Mouse (Mus musculus): ENCODE results near the gene Ttpal. TPM values are rescaled to one million over a fixed set of nuclear protein-coding genes. Genes with fewer than 3 reads are reported as not detected.

Gene Ttpal
- polyA plus RNA-seq, 1 experiment from 2014 or later, result 40.3 TPM

- 66% methylated on average over 3 of the region's 3 CpGs for WGBS
- 0 out of 2 replicates have a peak, but pooled peaks cover 4% of the 10 kb centered on the region for H3K4me1 ChIP-seq (ENCODE audit: control insufficient read depth, insufficient read depth, low read length)
- H3K9ac ChIP-seq (ENCODE audit: low read depth, low read length), result no peak overlapping the region
- no peaks in the 10 kb centered on the region for H3K36me3 ChIP-seq (ENCODE audit: control insufficient read depth, insufficient read depth, low read length)
- H3K4me2 ChIP-seq (replicated peaks; ENCODE audit: low read depth, low read length), result no peak overlapping the region
- no peak overlapping the region for H3K27ac ChIP-seq (ENCODE audit: low read depth, low read length)
- no peaks in the 10 kb centered on the region for H3K9me3 ChIP-seq (ENCODE audit: control insufficient read depth, low read length)
- ATAC-seq (ENCODE audit: low FRiP score, low TSS enrichment), result no peak
- H3K27me3 ChIP-seq (ENCODE audit: control insufficient read depth, insufficient read depth, low read length), result no peaks in the 10 kb centered on the region
- H3K4me3 ChIP-seq (ENCODE audit: low read length), result no peak overlapping the region
Measured at GRCm38 (mm10) chr2:163596873-163597155, 5.3 kb upstream of the Ttpal start.

GRCm38 (mm10) chr2:163597661-163598060 is 4.5 kb upstream of the Ttpal start:
- no peaks in the 10 kb centered on the region for H3K9me3 ChIP-seq (ENCODE audit: control insufficient read depth, low read length)
- H3K4me1 ChIP-seq (ENCODE audit: control insufficient read depth, insufficient read depth, low read length), result peaks cover 4% of the 10 kb centered on the region; the same call in 1 of the 2 replicates
- no peak for ATAC-seq (ENCODE audit: low FRiP score, low TSS enrichment)
- no peak overlapping the region for H3K9ac ChIP-seq (ENCODE audit: low read depth, low read length)
- H3K27ac ChIP-seq (ENCODE audit: low read depth, low read length), result no peak overlapping the region
- H3K27me3 ChIP-seq (ENCODE audit: control insufficient read depth, insufficient read depth, low read length), result no peaks in the 10 kb centered on the region
- H3K4me2 ChIP-seq (replicated peaks; ENCODE audit: low read depth, low read length), result no peak overlapping the region
- no peaks in the 10 kb centered on the region for H3K36me3 ChIP-seq (ENCODE audit: control insufficient read depth, insufficient read depth, low read length)
- WGBS, result 53% methylated on average over 4 of the region's 4 CpGs
- H3K4me3 ChIP-seq (ENCODE audit: low read length), result no peak overlapping the region

- Histone ChIP-seq H3K4me2 (replicated peaks; ENCODE audit: low read depth, low read length) (no peak overlapping the region), H3K9me3 (ENCODE audit: control insufficient read depth, low read length) (no peaks in the 10 kb centered on the region), H3K4me1 (ENCODE audit: control insufficient read depth, insufficient read depth, low read length) (peaks cover 9% of the 10 kb centered on the region; the same call in 1 of the 2 replicates), H3K27me3 (ENCODE audit: control insufficient read depth, insufficient read depth, low read length) (no peaks in the 10 kb centered on the region), H3K36me3 (ENCODE audit: control insufficient read depth, insufficient read depth, low read length) (no peaks in the 10 kb centered on the region), H3K9ac (ENCODE audit: low read depth, low read length) (no peak overlapping the region), H3K4me3 (ENCODE audit: low read length) (no peak overlapping the region), H3K27ac (ENCODE audit: low read depth, low read length) (no peak overlapping the region)
- 0% methylated on average over 1 of the region's 1 CpGs for WGBS
- ATAC-seq (ENCODE audit: low FRiP score, low TSS enrichment), result no peak
Measured at GRCm38 (mm10) chr2:163599226-163599625, 2.9 kb upstream of the Ttpal start.

GRCm38 (mm10) chr2:163601066-163601465 is 1.0 kb upstream of the Ttpal start:
- peaks cover 5% of the 10 kb centered on the region; the same call in 1 of the 2 replicates for H3K4me1 ChIP-seq (ENCODE audit: control insufficient read depth, insufficient read depth, low read length)
- no peaks in the 10 kb centered on the region for H3K27me3 ChIP-seq (ENCODE audit: control insufficient read depth, insufficient read depth, low read length)
- H3K27ac ChIP-seq (ENCODE audit: low read depth, low read length), result no peak overlapping the region
- H3K9ac ChIP-seq (ENCODE audit: low read depth, low read length), result no peak overlapping the region
- H3K4me3 ChIP-seq (ENCODE audit: low read length), result no peak overlapping the region
- no peak overlapping the region for H3K4me2 ChIP-seq (replicated peaks; ENCODE audit: low read depth, low read length)
- H3K9me3 ChIP-seq (ENCODE audit: control insufficient read depth, low read length), result no peaks in the 10 kb centered on the region
- WGBS, result 93% methylated on average over 7 of the region's 7 CpGs
- ATAC-seq (ENCODE audit: low FRiP score, low TSS enrichment), result no peak
- no peaks in the 10 kb centered on the region for H3K36me3 ChIP-seq (ENCODE audit: control insufficient read depth, insufficient read depth, low read length)

- Histone ChIP-seq H3K4me3 (ENCODE audit: low read length) (peak overlapping the region; percentile 77; the same call in 1 of the 2 replicates), H3K27ac (ENCODE audit: low read depth, low read length) (no peak overlapping the region), H3K36me3 (ENCODE audit: control insufficient read depth, insufficient read depth, low read length) (no peaks in the 10 kb centered on the region), H3K9me3 (ENCODE audit: control insufficient read depth, low read length) (no peaks in the 10 kb centered on the region), H3K9ac (ENCODE audit: low read depth, low read length) (no peak overlapping the region), H3K27me3 (ENCODE audit: control insufficient read depth, insufficient read depth, low read length) (no peaks in the 10 kb centered on the region), H3K4me1 (ENCODE audit: control insufficient read depth, insufficient read depth, low read length) (peaks cover 5% of the 10 kb centered on the region; the same call in 1 of the 2 replicates), H3K4me2 (replicated peaks; ENCODE audit: low read depth, low read length) (peak overlapping the region; percentile 72)
- WGBS, result 69% methylated on average over 7 of the region's 7 CpGs
- ATAC-seq (ENCODE audit: low FRiP score, low TSS enrichment), result no peak
Measured at GRCm38 (mm10) chr2:163601712-163602100, 408 bp upstream of the Ttpal start.

GRCm38 (mm10) chr2:163606161-163606560 is 4.0 kb downstream of the Ttpal start:
- 88% methylated on average over 7 of the region's 7 CpGs for WGBS
- Histone ChIP-seq H3K4me1 (ENCODE audit: control insufficient read depth, insufficient read depth, low read length) (peaks cover 5% of the 10 kb centered on the region; the same call in 1 of the 2 replicates), H3K27ac (ENCODE audit: low read depth, low read length) (no peak overlapping the region), H3K36me3 (ENCODE audit: control insufficient read depth, insufficient read depth, low read length) (peaks cover 12% of the 10 kb centered on the region), H3K9me3 (ENCODE audit: control insufficient read depth, low read length) (no peaks in the 10 kb centered on the region), H3K27me3 (ENCODE audit: control insufficient read depth, insufficient read depth, low read length) (no peaks in the 10 kb centered on the region), H3K4me2 (replicated peaks; ENCODE audit: low read depth, low read length) (no peak overlapping the region), H3K9ac (ENCODE audit: low read depth, low read length) (no peak overlapping the region), H3K4me3 (ENCODE audit: low read length) (no peak overlapping the region)
- ATAC-seq (ENCODE audit: low FRiP score, low TSS enrichment), result no peak

GRCm38 (mm10) chr2:163608008-163608407 is 5.9 kb downstream of the Ttpal start:
- ATAC-seq (ENCODE audit: low FRiP score, low TSS enrichment), result no peak
- Histone ChIP-seq H3K36me3 (ENCODE audit: control insufficient read depth, insufficient read depth, low read length) (peaks cover 26% of the 10 kb centered on the region), H3K27me3 (ENCODE audit: control insufficient read depth, insufficient read depth, low read length) (no peaks in the 10 kb centered on the region), H3K27ac (ENCODE audit: low read depth, low read length) (no peak overlapping the region), H3K9ac (ENCODE audit: low read depth, low read length) (no peak overlapping the region), H3K4me1 (ENCODE audit: control insufficient read depth, insufficient read depth, low read length) (peaks cover 2% of the 10 kb centered on the region; the same call in 1 of the 2 replicates), H3K9me3 (ENCODE audit: control insufficient read depth, low read length) (no peaks in the 10 kb centered on the region), H3K4me2 (replicated peaks; ENCODE audit: low read depth, low read length) (no peak overlapping the region), H3K4me3 (ENCODE audit: low read length) (no peak overlapping the region)
- 84% methylated on average over 7 of the region's 7 CpGs for WGBS

- peaks cover 39% of the 10 kb centered on the region for H3K36me3 ChIP-seq (ENCODE audit: control insufficient read depth, insufficient read depth, low read length)
- no peaks in the 10 kb centered on the region for H3K9me3 ChIP-seq (ENCODE audit: control insufficient read depth, low read length)
- H3K27ac ChIP-seq (ENCODE audit: low read depth, low read length), result no peak overlapping the region
- ATAC-seq (ENCODE audit: low FRiP score, low TSS enrichment), result no peak
- no peak overlapping the region for H3K9ac ChIP-seq (ENCODE audit: low read depth, low read length)
- no peaks in the 10 kb centered on the region for H3K27me3 ChIP-seq (ENCODE audit: control insufficient read depth, insufficient read depth, low read length)
- H3K4me2 ChIP-seq (replicated peaks; ENCODE audit: low read depth, low read length), result no peak overlapping the region
- H3K4me1 ChIP-seq (ENCODE audit: control insufficient read depth, insufficient read depth, low read length), result no peaks in the 10 kb centered on the region
- WGBS, result 88% methylated on average over 12 of the region's 12 CpGs
- H3K4me3 ChIP-seq (ENCODE audit: low read length), result no peak overlapping the region
Measured at GRCm38 (mm10) chr2:163609281-163609975, 7.3 kb downstream of the Ttpal start.

- Histone ChIP-seq H3K4me2 (replicated peaks; ENCODE audit: low read depth, low read length) (no peak overlapping the region), H3K9me3 (ENCODE audit: control insufficient read depth, low read length) (no peaks in the 10 kb centered on the region), H3K9ac (ENCODE audit: low read depth, low read length) (no peak overlapping the region), H3K27ac (ENCODE audit: low read depth, low read length) (no peak overlapping the region), H3K4me1 (ENCODE audit: control insufficient read depth, insufficient read depth, low read length) (no peaks in the 10 kb centered on the region), H3K27me3 (ENCODE audit: control insufficient read depth, insufficient read depth, low read length) (no peaks in the 10 kb centered on the region), H3K4me3 (ENCODE audit: low read length) (no peak overlapping the region), H3K36me3 (ENCODE audit: control insufficient read depth, insufficient read depth, low read length) (peaks cover 52% of the 10 kb centered on the region)
- no peak for ATAC-seq (ENCODE audit: low FRiP score, low TSS enrichment)
- 84% methylated on average over 9 of the region's 9 CpGs for WGBS
Measured at GRCm38 (mm10) chr2:163611176-163611575, 9.1 kb downstream of the Ttpal start.
